Mouse (Mus musculus) liver, adult 2 months (tissue): ENCODE measurements around the gene Fam210b.

Source experiments
- CTCF ChIP-seq: fragments of 200-500 bp; IDR thresholded peaks from 2 replicates; pipeline ENCODE4 v1.5.1; 2011; ENCODE audit warnings: low read depth, low read length, control low read depth
- POLR2A ChIP-seq: fragments of 200-500 bp; IDR thresholded peaks from 2 replicates; pipeline ENCODE4 v1.6.1; 2011; ENCODE audit warnings: low read length, control low read depth; ENCODE audit not compliant: insufficient read depth; ENCODE audit errors: extremely low read depth

GRCm38 (mm10) chr2:172371258-172371657 is 25.9 kb downstream of the Fam210b start:
- TF ChIP-seq CTCF (no peak), POLR2A (no peak)
